Mouse (Mus musculus): Measurements from ENCODE around the gene Kcnn4.

Kcnn4 gene

GRCm38 (mm10) chr7:24423956-24424732, 54.1 kb downstream of the Kcnn4 start:
- no peak for TF ChIP-seq GATA4 (IDR thresholded peaks at IDR 0.05; ENCODE audit: insufficient replicate concordance, low read length)

GRCm38 (mm10) chr7:24425919-24426318, 55.9 kb downstream of the Kcnn4 start:
- TF ChIP-seq GATA4 (IDR thresholded peaks at IDR 0.05; ENCODE audit: insufficient replicate concordance, low read length) = no peak

- no peak for TF ChIP-seq GATA4 (IDR thresholded peaks at IDR 0.05; ENCODE audit: insufficient replicate concordance, low read length)
Measured at GRCm38 (mm10) chr7:24427168-24427567, 57.1 kb downstream of the Kcnn4 start.

- no peak for TF ChIP-seq GATA4 (IDR thresholded peaks at IDR 0.05; ENCODE audit: insufficient replicate concordance, low read length)
Measured at GRCm38 (mm10) chr7:24428725-24429124, 58.7 kb downstream of the Kcnn4 start.

GRCm38 (mm10) chr7:24429413-24430112, 59.5 kb downstream of the Kcnn4 start:
- no peak for TF ChIP-seq GATA4 (IDR thresholded peaks at IDR 0.05; ENCODE audit: insufficient replicate concordance, low read length)

- no peak for TF ChIP-seq GATA4 (IDR thresholded peaks at IDR 0.05; ENCODE audit: insufficient replicate concordance, low read length)
Measured at GRCm38 (mm10) chr7:24430551-24431345, 60.7 kb downstream of the Kcnn4 start.

GRCm38 (mm10) chr7:24431713-24432112, 61.6 kb downstream of the Kcnn4 start:
- no peak for TF ChIP-seq GATA4 (IDR thresholded peaks at IDR 0.05; ENCODE audit: insufficient replicate concordance, low read length)

- no peak for TF ChIP-seq GATA4 (IDR thresholded peaks at IDR 0.05; ENCODE audit: insufficient replicate concordance, low read length)
Measured at GRCm38 (mm10) chr7:24435305-24435704, 65.2 kb downstream of the Kcnn4 start.
